Mouse (Mus musculus) 3T3-L1 (cell line): Measurements from ENCODE around the gene Ube3c.

Experiments used
- DNase-seq: peaks from one replicate; pipeline ENCODE4 v3.0.0-alpha.2; 2015; ENCODE audit warnings: low read depth, low spot score

Gene Ube3c

GRCm38 (mm10) chr5:29672551-29672950 lies 103.5 kb downstream of the Ube3c start:
- DNase-seq = peak; percentile 85

GRCm38 (mm10) chr5:29674305-29674704 lies 105.3 kb downstream of the Ube3c start:
- no peak for DNase-seq

- DNase-seq = no peak
Measured at GRCm38 (mm10) chr5:29676445-29676844, 107.4 kb downstream of the Ube3c start.

GRCm38 (mm10) chr5:29685085-29685484 lies 116.0 kb downstream of the Ube3c start:
- DNase-seq = no peak

GRCm38 (mm10) chr5:29687671-29688070 lies 118.6 kb downstream of the Ube3c start:
- DNase-seq = peak; percentile 69

GRCm38 (mm10) chr5:29688352-29688751 lies 119.3 kb downstream of the Ube3c start:
- peak; percentile 82 for DNase-seq

GRCm38 (mm10) chr5:29698493-29698892 lies 129.5 kb downstream of the Ube3c start:
- DNase-seq = peak; percentile 65

GRCm38 (mm10) chr5:29699520-29700202 lies 130.6 kb downstream of the Ube3c start:
- DNase-seq = peak; percentile 22

GRCm38 (mm10) chr5:29707241-29707640 lies 138.2 kb downstream of the Ube3c start:
- DNase-seq = peak; percentile 68

- peak; percentile 85 for DNase-seq
Measured at GRCm38 (mm10) chr5:29708258-29708657, 139.2 kb downstream of the Ube3c start.

- DNase-seq = peak; percentile 68
Measured at GRCm38 (mm10) chr5:29711631-29712030, 142.6 kb downstream of the Ube3c start.

GRCm38 (mm10) chr5:29712906-29713305 lies 143.9 kb downstream of the Ube3c start:
- no peak for DNase-seq

- DNase-seq = no peak
Measured at GRCm38 (mm10) chr5:29721159-29721558, 152.1 kb downstream of the Ube3c start.

GRCm38 (mm10) chr5:29725369-29725768 lies 156.3 kb downstream of the Ube3c start:
- peak; percentile 60 for DNase-seq
